Mouse (Mus musculus): ENCODE data around the gene Gnas. TPM values are rescaled to one million over a fixed set of nuclear protein-coding genes. Genes with fewer than 3 reads are reported as not detected.

Gene Gnas
- 1,095 and 1,127 TPM in 2 replicates for polyA plus RNA-seq (2014; fragmentation: Nextera tagmentation; extraction: Ambion mirVana)

DNA sequence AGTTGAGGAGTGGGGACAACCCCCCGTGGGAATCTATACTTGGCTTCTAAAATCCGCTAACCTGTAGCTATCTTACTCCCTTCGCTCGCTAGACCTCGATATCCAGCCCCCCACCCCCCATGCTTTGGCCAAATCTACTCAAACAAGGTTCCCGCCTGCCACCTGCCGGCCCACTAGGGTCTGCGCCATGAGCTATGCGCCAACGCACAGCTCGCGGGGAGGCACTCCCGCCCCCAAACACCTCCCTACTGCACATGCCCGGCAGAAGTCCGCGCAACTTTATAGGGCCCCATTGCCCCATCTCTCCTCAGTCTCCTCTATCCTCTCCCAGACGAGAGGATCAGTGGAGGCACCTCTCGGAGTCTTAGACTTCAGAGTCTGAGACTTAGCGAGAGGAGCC is at the start of gene Gnas:
Gene Gnas, plus strand, starts transcription at position 310 of the 400 bp plus-strand sequence.
- Histone ChIP-seq H3K4me2 (peak within 1 kb of the TSS; percentile 59), H3K36me3 (ENCODE audit: control insufficient read depth, insufficient read depth, low read length) (peaks cover 34% of the 10 kb centered on the region), H3K4me1 (ENCODE audit: control insufficient read depth, insufficient read depth, low read length) (no peaks in the 10 kb centered on the region), H3K27me3 (ENCODE audit: control insufficient read depth, insufficient read depth, low read length) (peaks cover 36% of the 10 kb centered on the region), H3K4me3 (ENCODE audit: low read depth, low read length) (peak within 1 kb of the TSS; percentile 29), H3K9ac (ENCODE audit: low read depth, low read length) (no peak within 1 kb of the TSS), H3K9me3 (replicated peaks; ENCODE audit: control insufficient read depth, low read length) (no peaks in the 10 kb centered on the region; the same call in 1 of the 2 replicates), H3K27ac (ENCODE audit: low read depth, low read length) (no peak within 1 kb of the TSS)
- 46% methylated on average over 19 of the region's 19 CpGs for WGBS (ENCODE audit: insufficient replicate concordance)
- ATAC-seq (replicated peaks; ENCODE audit: insufficient number of reproducible peaks, low FRiP score, low TSS enrichment): no peak

- no peaks in the 10 kb centered on the region for H3K4me1 ChIP-seq (ENCODE audit: control insufficient read depth, insufficient read depth, low read length)
- H3K9me3 ChIP-seq (replicated peaks; ENCODE audit: control insufficient read depth, low read length): no peaks in the 10 kb centered on the region
- H3K4me3 ChIP-seq (ENCODE audit: low read depth, low read length): no peak overlapping the region
- H3K27ac ChIP-seq (ENCODE audit: low read depth, low read length): no peak overlapping the region
- no peaks in the 10 kb centered on the region for H3K36me3 ChIP-seq (ENCODE audit: control insufficient read depth, insufficient read depth, low read length)
- H3K4me2 ChIP-seq: no peak overlapping the region
- no peaks in the 10 kb centered on the region for H3K27me3 ChIP-seq (ENCODE audit: control insufficient read depth, insufficient read depth, low read length)
- ATAC-seq (replicated peaks; ENCODE audit: insufficient number of reproducible peaks, low FRiP score, low TSS enrichment): no peak
- H3K9ac ChIP-seq (ENCODE audit: low read depth, low read length): no peak overlapping the region
- 79% methylated on average over 5 of the region's 5 CpGs for WGBS (ENCODE audit: insufficient replicate concordance)
These were observed 41.7 kb upstream of the Gnas start for GRCm38 (mm10) chr2:174242431-174242830.

- Histone ChIP-seq H3K36me3 (ENCODE audit: control insufficient read depth, insufficient read depth, low read length) (no peaks in the 10 kb centered on the region), H3K4me1 (ENCODE audit: control insufficient read depth, insufficient read depth, low read length) (no peaks in the 10 kb centered on the region), H3K27ac (ENCODE audit: low read depth, low read length) (no peak overlapping the region), H3K4me2 (no peak overlapping the region), H3K4me3 (ENCODE audit: low read depth, low read length) (no peak overlapping the region), H3K27me3 (ENCODE audit: control insufficient read depth, insufficient read depth, low read length) (0 out of 2 replicates have a peak, but pooled peaks cover 3% of the 10 kb centered on the region), H3K9me3 (replicated peaks; ENCODE audit: control insufficient read depth, low read length) (no peaks in the 10 kb centered on the region), H3K9ac (ENCODE audit: low read depth, low read length) (no peak overlapping the region)
- no peak for ATAC-seq (replicated peaks; ENCODE audit: insufficient number of reproducible peaks, low FRiP score, low TSS enrichment)
These were observed 32.2 kb upstream of the Gnas start for GRCm38 (mm10) chr2:174251963-174252362.

- Histone ChIP-seq H3K4me1 (ENCODE audit: control insufficient read depth, insufficient read depth, low read length) (peaks cover 5% of the 10 kb centered on the region; the same call in 1 of the 2 replicates), H3K9ac (ENCODE audit: low read depth, low read length) (no peak overlapping the region), H3K4me2 (no peak overlapping the region), H3K4me3 (ENCODE audit: low read depth, low read length) (no peak overlapping the region), H3K9me3 (replicated peaks; ENCODE audit: control insufficient read depth, low read length) (no peaks in the 10 kb centered on the region), H3K27ac (ENCODE audit: low read depth, low read length) (no peak overlapping the region), H3K36me3 (ENCODE audit: control insufficient read depth, insufficient read depth, low read length) (no peaks in the 10 kb centered on the region), H3K27me3 (ENCODE audit: control insufficient read depth, insufficient read depth, low read length) (0 out of 2 replicates have a peak, but pooled peaks cover 4% of the 10 kb centered on the region)
- ATAC-seq (replicated peaks; ENCODE audit: insufficient number of reproducible peaks, low FRiP score, low TSS enrichment): no peak
- WGBS (ENCODE audit: insufficient replicate concordance): 17% methylated on average over 2 of the region's 2 CpGs
These were observed 26.8 kb upstream of the Gnas start for GRCm38 (mm10) chr2:174257312-174257711.

- Histone ChIP-seq H3K9ac (ENCODE audit: low read depth, low read length) (no peak overlapping the region), H3K27ac (ENCODE audit: low read depth, low read length) (no peak overlapping the region), H3K36me3 (ENCODE audit: control insufficient read depth, insufficient read depth, low read length) (no peaks in the 10 kb centered on the region), H3K27me3 (ENCODE audit: control insufficient read depth, insufficient read depth, low read length) (0 out of 2 replicates have a peak, but pooled peaks cover 4% of the 10 kb centered on the region), H3K4me2 (no peak overlapping the region), H3K9me3 (replicated peaks; ENCODE audit: control insufficient read depth, low read length) (no peaks in the 10 kb centered on the region), H3K4me3 (ENCODE audit: low read depth, low read length) (no peak overlapping the region), H3K4me1 (ENCODE audit: control insufficient read depth, insufficient read depth, low read length) (peaks cover 5% of the 10 kb centered on the region; the same call in 1 of the 2 replicates)
- WGBS (ENCODE audit: insufficient replicate concordance): 22% methylated on average over 3 of the region's 3 CpGs
- ATAC-seq (replicated peaks; ENCODE audit: insufficient number of reproducible peaks, low FRiP score, low TSS enrichment): no peak
These were observed 24.1 kb upstream of the Gnas start for GRCm38 (mm10) chr2:174260004-174260403.

DNA sequence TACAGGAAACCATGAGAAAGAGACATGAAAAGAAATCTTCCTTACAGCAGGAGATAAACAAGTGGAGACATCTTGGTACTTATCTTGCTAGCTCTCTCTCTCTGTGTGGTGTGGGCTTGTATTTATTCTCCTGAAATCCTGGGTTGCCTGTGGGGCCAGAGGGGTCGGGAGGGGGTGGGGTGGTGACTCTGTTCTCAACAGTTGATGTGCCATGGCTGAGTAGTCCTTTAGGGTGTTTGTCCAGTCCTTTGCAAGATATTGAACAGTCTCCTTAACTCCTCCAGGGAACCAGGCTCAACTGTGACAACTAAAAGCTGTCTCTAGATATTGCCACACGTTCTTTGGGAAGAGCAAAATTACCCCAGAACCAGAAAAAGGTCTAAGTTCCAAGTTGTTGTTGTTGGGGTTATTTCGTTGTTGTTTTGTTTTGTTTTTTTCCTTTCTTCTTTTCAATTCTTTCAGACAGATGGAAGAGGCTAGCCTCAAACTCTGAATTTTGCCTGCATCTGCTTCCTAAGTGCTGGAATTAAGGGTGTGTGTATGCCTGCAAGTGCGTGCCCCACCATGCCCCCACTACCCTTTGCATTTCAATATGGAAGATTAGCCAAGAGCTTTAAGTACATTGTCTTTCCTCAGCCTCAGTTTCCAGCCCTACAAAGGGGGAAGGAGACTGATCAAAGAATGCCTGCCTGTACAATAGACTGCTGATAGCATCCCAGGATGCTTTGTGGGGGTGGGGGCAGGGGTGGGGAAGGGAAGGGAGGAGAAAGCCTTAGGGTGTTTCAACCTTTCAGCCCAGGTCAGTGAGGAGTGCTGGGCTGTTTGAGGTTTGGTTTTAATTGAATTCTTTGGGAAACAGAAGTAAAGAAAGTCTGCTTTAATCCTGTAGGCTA is 23.0 kb upstream of the Gnas start:
- Histone ChIP-seq H3K4me2 (no peak overlapping the region), H3K36me3 (ENCODE audit: control insufficient read depth, insufficient read depth, low read length) (no peaks in the 10 kb centered on the region), H3K27me3 (ENCODE audit: control insufficient read depth, insufficient read depth, low read length) (0 out of 2 replicates have a peak, but pooled peaks cover 4% of the 10 kb centered on the region), H3K4me1 (ENCODE audit: control insufficient read depth, insufficient read depth, low read length) (peaks cover 5% of the 10 kb centered on the region; the same call in 1 of the 2 replicates), H3K9ac (ENCODE audit: low read depth, low read length) (0 out of 2 replicates have a peak overlapping the region, but pooled peaks have one; percentile 22), H3K4me3 (ENCODE audit: low read depth, low read length) (no peak overlapping the region), H3K9me3 (replicated peaks; ENCODE audit: control insufficient read depth, low read length) (no peaks in the 10 kb centered on the region), H3K27ac (ENCODE audit: low read depth, low read length) (no peak overlapping the region)
- 20% methylated on average over 4 of the region's 4 CpGs for WGBS (ENCODE audit: insufficient replicate concordance)
- no peak for ATAC-seq (replicated peaks; ENCODE audit: insufficient number of reproducible peaks, low FRiP score, low TSS enrichment)

GRCm38 (mm10) chr2:174261801-174262200 is 22.3 kb upstream of the Gnas start:
- no peak overlapping the region for H3K4me2 ChIP-seq
- no peak for ATAC-seq (replicated peaks; ENCODE audit: insufficient number of reproducible peaks, low FRiP score, low TSS enrichment)
- no peak overlapping the region for H3K27ac ChIP-seq (ENCODE audit: low read depth, low read length)
- no peak overlapping the region for H3K4me3 ChIP-seq (ENCODE audit: low read depth, low read length)
- H3K9ac ChIP-seq (ENCODE audit: low read depth, low read length): no peak overlapping the region
- peaks cover 5% of the 10 kb centered on the region; the same call in 1 of the 2 replicates for H3K4me1 ChIP-seq (ENCODE audit: control insufficient read depth, insufficient read depth, low read length)
- H3K36me3 ChIP-seq (ENCODE audit: control insufficient read depth, insufficient read depth, low read length): no peaks in the 10 kb centered on the region
- 0 out of 2 replicates have a peak, but pooled peaks cover 3% of the 10 kb centered on the region for H3K27me3 ChIP-seq (ENCODE audit: control insufficient read depth, insufficient read depth, low read length)
- no peaks in the 10 kb centered on the region for H3K9me3 ChIP-seq (replicated peaks; ENCODE audit: control insufficient read depth, low read length)
- 66% methylated on average over 6 of the region's 6 CpGs for WGBS (ENCODE audit: insufficient replicate concordance)

DNA sequence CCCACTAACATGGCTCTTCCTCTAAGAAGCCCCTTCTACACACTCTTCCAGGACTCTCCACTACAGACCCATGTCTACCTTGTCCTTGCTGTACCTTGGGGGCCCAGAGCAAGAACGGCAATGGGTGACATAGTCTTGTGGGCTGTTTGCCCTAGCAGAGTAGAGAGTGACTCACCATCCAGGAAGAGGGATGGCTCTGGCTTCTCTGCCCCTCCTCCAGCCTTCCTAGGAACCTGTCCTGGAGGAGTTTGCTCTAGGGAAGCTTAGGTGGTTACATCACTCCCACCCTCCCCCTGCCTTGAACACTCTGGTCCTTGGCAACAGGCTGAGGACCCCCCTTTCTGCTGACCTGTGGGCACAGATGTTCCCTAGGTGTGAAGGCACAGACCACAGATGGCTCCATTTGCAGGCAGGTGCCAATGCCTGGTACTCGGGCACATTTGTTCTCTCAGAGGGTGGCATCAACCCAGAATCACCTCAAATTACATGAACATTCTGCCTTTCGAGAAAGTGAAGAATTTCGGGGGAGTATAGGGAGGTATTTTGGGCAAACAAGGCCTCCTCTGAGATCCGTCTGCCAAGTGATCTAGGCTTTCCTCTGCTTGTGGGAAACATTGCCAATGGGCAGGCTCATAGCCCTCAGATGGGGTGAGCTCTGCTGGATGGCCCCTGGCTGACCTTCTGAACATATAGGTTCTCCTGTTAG is 20.9 kb upstream of the Gnas start:
- H3K4me3 ChIP-seq (ENCODE audit: low read depth, low read length): no peak overlapping the region
- peaks cover 5% of the 10 kb centered on the region; the same call in 1 of the 2 replicates for H3K4me1 ChIP-seq (ENCODE audit: control insufficient read depth, insufficient read depth, low read length)
- H3K4me2 ChIP-seq: no peak overlapping the region
- no peaks in the 10 kb centered on the region for H3K9me3 ChIP-seq (replicated peaks; ENCODE audit: control insufficient read depth, low read length)
- WGBS (ENCODE audit: insufficient replicate concordance): 65% methylated on average over 5 of the region's 5 CpGs
- no peak for ATAC-seq (replicated peaks; ENCODE audit: insufficient number of reproducible peaks, low FRiP score, low TSS enrichment)
- no peaks in the 10 kb centered on the region; the same call in 1 of the 2 replicates for H3K36me3 ChIP-seq (ENCODE audit: control insufficient read depth, insufficient read depth, low read length)
- H3K9ac ChIP-seq (ENCODE audit: low read depth, low read length): no peak overlapping the region
- no peak overlapping the region for H3K27ac ChIP-seq (ENCODE audit: low read depth, low read length)
- H3K27me3 ChIP-seq (ENCODE audit: control insufficient read depth, insufficient read depth, low read length): no peaks in the 10 kb centered on the region

Measured in heart, embryonic 11.5 days (tissue).